Mouse (Mus musculus) midbrain, postnatal 0 days (tissue): ENCODE results near the gene Akap10. TPM values are rescaled to one million over a fixed set of nuclear protein-coding genes. Genes with fewer than 3 reads are reported as not detected.
A peak's percentile ranks its signal among the peaks of the same experiment; 100 is the strongest.

Source experiments
- ATAC-seq: fragments of 200-750 bp; cut with Nextera tagmentation; 2 replicates; pipeline ENCODE4 v1.8.0; 2017; ENCODE audit warnings: moderate number of reproducible peaks, mild to moderate bottlenecking, moderate TSS enrichment, moderate library complexity; ENCODE audit not compliant: low FRiP score
- DNase-seq: peaks from one replicate; pipeline ENCODE4 v3.0.0-alpha.2; 2015; ENCODE audit warnings: low spot score
- H3K27ac ChIP-seq: fragments of 300-500 bp; sonication (generic); 2 replicates; pipeline ENCODE4 v1.5.1; 2014; ENCODE audit warnings: low read depth, mild to moderate bottlenecking, low read length, mixed read lengths
- H3K27me3 ChIP-seq: fragments of 300-500 bp; sonication (generic); 2 replicates; pipeline ENCODE4 v1.6.1; 2014; ENCODE audit warnings: low read length, control low read depth, mixed read lengths; ENCODE audit not compliant: insufficient read depth
- H3K36me3 ChIP-seq: fragments of 300-500 bp; sonication (generic); 2 replicates; pipeline ENCODE4 v1.6.1; 2014; ENCODE audit warnings: low read length, control low read depth, mixed read lengths; ENCODE audit not compliant: insufficient read depth
- H3K4me1 ChIP-seq: fragments of 300-500 bp; sonication (generic); 2 replicates; pipeline ENCODE4 v1.6.1; 2014; ENCODE audit warnings: mild to moderate bottlenecking, control low read depth, antibody characterized with exemption, low read length, mixed read lengths; ENCODE audit not compliant: insufficient read depth
- H3K4me2 ChIP-seq: fragments of 300-500 bp; sonication (generic); 2 replicates; pipeline ENCODE4 v1.6.1; 2014; ENCODE audit warnings: low read depth, mild to moderate bottlenecking, low read length, mixed read lengths; ENCODE audit not compliant: poor library complexity, severe bottlenecking
- H3K4me3 ChIP-seq: fragments of 300-500 bp; sonication (generic); 2 replicates; pipeline ENCODE4 v1.5.1; 2014; ENCODE audit warnings: low read depth, mild to moderate bottlenecking, low read length, moderate library complexity
- H3K9ac ChIP-seq: fragments of 300-500 bp; sonication (generic); replicated peaks from 2 replicates; pipeline ENCODE4 v1.6.1; 2014; ENCODE audit warnings: mild to moderate bottlenecking, low read length, moderate library complexity, mixed read lengths; ENCODE audit not compliant: poor library complexity, severe bottlenecking
- H3K9me3 ChIP-seq: fragments of 300-500 bp; sonication (generic); 2 replicates; pipeline ENCODE4 v1.6.1; 2016; ENCODE audit warnings: low read length, control low read depth
- CTCF ChIP-seq: IDR thresholded peaks from 2 replicates; pipeline ENCODE4 v1.5.1; 2016; ENCODE audit warnings: antibody characterized with exemption, mild to moderate bottlenecking
- WGBS: fragments of 180-500 bp; shearing (Covaris S2); extraction: QIAGEN DNeasy Blood & Tissue Kit; methylation state at CpG from one replicate; pipeline ENCODE4 v1.1.7; 2014; 5-methylcytosine and 5-hydroxymethylcytosine counted together
- polyA plus RNA-seq: library from polyadenylated mRNA; unstranded; fragments of >200 nt; fragmentation: Nextera tagmentation; extraction: Ambion mirVana; gene quantifications from 2 replicates; pipeline ENCODE4 v1.2.1, GENCODE M21; 2015
- total RNA-seq: library from RNA; depleted of rRNA; stranded (reverse); fragments of >200 nt; gene quantifications from 2 replicates; pipeline ENCODE4 v1.2.3, GENCODE M21; 2014

The Akap10 gene
- total and polyA plus RNA-seq, 2 experiments from 2014 or later, result 6.3 to 16.7 TPM

- ATAC-seq, result 0 out of 2 replicates have a peak, but pooled peaks have one; percentile 60
- no peaks in the 10 kb centered on the region for H3K27me3 ChIP-seq
- DNase-seq, result peak; percentile 67
- peak overlapping the region; percentile 99 for H3K4me2 ChIP-seq
- peak; percentile 70 for TF ChIP-seq CTCF
- H3K4me1 ChIP-seq, result no peaks in the 10 kb centered on the region
- no peak overlapping the region for H3K27ac ChIP-seq
- H3K9ac ChIP-seq, result peak overlapping the region; percentile 54
- WGBS, result 3% methylated on average over 25 of the region's 25 CpGs
- H3K36me3 ChIP-seq, result no peaks in the 10 kb centered on the region
- no peaks in the 10 kb centered on the region for H3K9me3 ChIP-seq
- H3K4me3 ChIP-seq, result peak overlapping the region; percentile 71
Measured at GRCm38 (mm10) chr11:61957296-61957813, 27.3 kb upstream of the Akap10 start.

DNA sequence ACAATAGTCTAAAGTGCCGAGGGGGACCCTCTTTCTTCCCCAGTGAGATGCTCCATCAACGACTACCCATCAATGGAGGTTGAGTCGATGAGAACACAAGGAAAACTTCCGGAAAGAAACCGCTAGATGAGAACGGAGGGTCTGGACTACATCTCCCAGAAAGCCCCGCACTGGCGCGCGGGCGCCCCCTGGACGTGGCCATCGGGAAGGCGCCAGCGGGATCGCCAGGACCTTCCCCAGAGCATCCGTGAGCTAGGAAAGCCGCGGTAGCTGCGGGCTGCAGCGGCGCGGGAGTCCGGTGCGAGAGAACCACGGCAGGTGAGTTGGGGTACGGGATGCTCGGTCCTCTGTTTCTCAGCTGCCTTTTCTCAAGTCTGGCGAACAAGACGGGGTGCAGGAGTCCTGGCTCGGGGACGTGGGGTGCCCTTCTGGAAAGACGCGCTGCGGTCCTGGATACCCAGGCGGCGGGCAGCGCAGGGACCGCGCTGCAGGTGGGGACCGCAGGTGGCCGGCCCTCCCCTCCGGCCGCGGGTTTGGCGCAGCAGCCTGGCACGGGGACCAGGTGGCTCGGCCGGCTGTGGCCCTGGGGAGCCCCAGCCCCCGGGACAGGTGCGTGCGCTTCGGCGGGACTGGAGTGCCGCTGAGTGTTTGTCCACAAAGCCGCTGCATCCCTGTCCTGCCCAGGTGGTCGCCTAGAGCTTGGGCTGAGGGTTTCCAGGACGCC is 26.7 kb upstream of the Akap10 start, which contains the start of gene Specc1:
Specc1 (plus strand) TSS at position 192 of the 724 bp plus-strand sequence.
- ATAC-seq (peak; percentile 90), DNase-seq (peak; percentile 91)
- whole genome bisulfite sequencing, result under 1% methylated on average over 53 of the region's 58 CpGs
- Histone ChIP-seq H3K4me1 (no peaks in the 10 kb centered on the region), H3K27ac (no peak within 1 kb of the TSS), H3K4me3 (peak within 1 kb of the TSS; percentile 71), H3K36me3 (no peaks in the 10 kb centered on the region), H3K9me3 (no peaks in the 10 kb centered on the region), H3K9ac (peak within 1 kb of the TSS; percentile 54), H3K4me2 (peak within 1 kb of the TSS; percentile 99), H3K27me3 (no peaks in the 10 kb centered on the region)
- TF ChIP-seq CTCF, result peak; percentile 93

DNA sequence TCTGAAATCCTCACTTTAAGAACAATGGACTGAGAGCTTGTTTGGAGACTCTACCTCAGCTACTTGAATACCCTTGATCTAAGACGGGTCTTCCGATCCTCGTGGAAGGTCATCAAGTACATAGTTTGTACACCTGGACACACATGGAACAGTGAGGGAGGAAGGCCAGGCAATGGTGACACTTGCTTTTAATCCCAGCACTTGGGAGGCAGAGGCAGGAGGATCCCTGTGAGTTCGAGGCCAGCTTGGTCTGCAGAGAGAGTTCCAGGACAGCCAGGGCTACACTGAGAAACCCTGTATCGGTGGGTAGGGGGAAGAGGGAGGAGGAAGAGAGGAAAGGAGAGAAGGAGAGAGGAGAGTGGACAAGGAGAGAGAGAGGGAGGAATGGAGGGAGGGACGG is 25.9 kb upstream of the Akap10 start:
- DNase-seq (no peak), ATAC-seq (no peak)
- no peak for TF ChIP-seq CTCF
- H3K36me3 ChIP-seq, result no peaks in the 10 kb centered on the region
- 84% methylated on average over 6 of the region's 6 CpGs for WGBS
- no peak overlapping the region for H3K4me2 ChIP-seq
- H3K4me3 ChIP-seq, result no peak overlapping the region
- no peak overlapping the region for H3K27ac ChIP-seq
- H3K9ac ChIP-seq, result no peak overlapping the region
- no peaks in the 10 kb centered on the region for H3K27me3 ChIP-seq
- H3K9me3 ChIP-seq, result no peaks in the 10 kb centered on the region
- no peaks in the 10 kb centered on the region for H3K4me1 ChIP-seq

DNA sequence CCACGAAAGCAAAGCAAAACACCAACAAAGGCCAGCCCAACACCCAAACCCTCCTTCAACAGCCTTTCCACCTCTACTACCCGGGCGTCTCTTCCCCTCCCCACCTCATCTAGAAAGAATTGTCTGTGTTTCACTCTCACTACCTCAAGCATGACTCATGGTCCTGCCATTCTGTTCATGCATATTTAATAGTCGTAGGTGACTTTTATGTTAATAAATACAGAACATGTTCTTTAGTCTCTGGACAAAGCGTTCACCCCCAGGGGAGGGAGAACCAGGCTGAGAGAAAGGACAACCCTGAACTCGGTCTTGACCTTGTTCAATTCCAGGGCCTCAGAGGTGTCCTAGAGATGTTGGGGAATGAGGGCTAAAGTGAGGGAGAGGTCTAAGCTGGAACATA is 25.1 kb upstream of the Akap10 start:
- WGBS, result 71% methylated on average over 6 of the region's 6 CpGs
- Histone ChIP-seq H3K27me3 (no peaks in the 10 kb centered on the region), H3K4me3 (no peak overlapping the region), H3K9ac (no peak overlapping the region), H3K4me2 (no peak overlapping the region), H3K27ac (no peak overlapping the region), H3K9me3 (no peaks in the 10 kb centered on the region), H3K36me3 (no peaks in the 10 kb centered on the region), H3K4me1 (no peaks in the 10 kb centered on the region)
- no peak for TF ChIP-seq CTCF
- DNase-seq (no peak), ATAC-seq (no peak)

GRCm38 (mm10) chr11:61950632-61951031 is 20.6 kb upstream of the Akap10 start:
- 18% methylated on average over 10 of the region's 10 CpGs for WGBS
- Histone ChIP-seq H3K9me3 (no peaks in the 10 kb centered on the region), H3K36me3 (no peaks in the 10 kb centered on the region), H3K9ac (no peak overlapping the region), H3K4me3 (no peak overlapping the region), H3K4me1 (no peaks in the 10 kb centered on the region), H3K4me2 (no peak overlapping the region), H3K27ac (no peak overlapping the region), H3K27me3 (no peaks in the 10 kb centered on the region)
- no peak for ATAC-seq
- TF ChIP-seq CTCF, result peak; percentile 90
- DNase-seq, result peak; percentile 83

DNA sequence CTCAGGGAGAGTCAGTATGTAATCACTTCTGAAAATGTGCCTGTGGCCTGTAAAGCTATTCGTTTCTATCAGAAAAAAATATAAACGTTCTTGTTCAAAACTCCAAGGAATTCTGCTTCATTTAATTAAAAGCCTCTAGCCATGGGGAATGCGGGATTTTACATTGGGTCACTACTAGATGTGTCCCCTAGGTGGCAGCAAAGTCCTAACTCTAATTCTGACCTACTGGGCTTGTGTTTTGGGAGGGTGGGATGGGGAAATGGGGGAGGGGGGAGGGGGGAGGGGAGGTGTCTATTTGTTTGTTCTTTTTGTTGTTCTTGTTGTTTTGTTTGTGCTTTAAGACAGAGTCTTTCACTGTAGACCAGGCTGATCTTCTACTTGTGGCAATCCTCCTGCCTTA is 19.3 kb upstream of the Akap10 start:
- Histone ChIP-seq H3K36me3 (no peaks in the 10 kb centered on the region), H3K4me3 (no peak overlapping the region), H3K27ac (no peak overlapping the region), H3K4me2 (no peak overlapping the region), H3K9ac (no peak overlapping the region), H3K27me3 (no peaks in the 10 kb centered on the region), H3K4me1 (no peaks in the 10 kb centered on the region), H3K9me3 (no peaks in the 10 kb centered on the region)
- 1% methylated on average over 3 of the region's 3 CpGs for WGBS
- ATAC-seq, result no peak
- TF ChIP-seq CTCF, result peak; percentile 75
- DNase-seq, result peak; percentile 75
